Mouse (Mus musculus) megakaryocyte, embryonic 14.5 days (primary cell): ENCODE measurements at regions not wholly inside any gene's neighbourhood (a gene's known extent, or its start where the extent isn't known, plus 50 kb on each side); places are given as distances from the start of the nearest gene placed in this dataset.

Source experiments
- FLI1 ChIP-seq: IDR thresholded peaks from 2 replicates; pipeline ENCODE4 v1.6.1; 2012; ENCODE audit warnings: low read length, inconsistent platforms, mixed read lengths
- GATA1 ChIP-seq: IDR thresholded peaks from 3 replicates; pipeline ENCODE4 v1.6.1; 2012; ENCODE audit warnings: mixed read lengths, low read length, inconsistent platforms, borderline replicate concordance

DNA sequence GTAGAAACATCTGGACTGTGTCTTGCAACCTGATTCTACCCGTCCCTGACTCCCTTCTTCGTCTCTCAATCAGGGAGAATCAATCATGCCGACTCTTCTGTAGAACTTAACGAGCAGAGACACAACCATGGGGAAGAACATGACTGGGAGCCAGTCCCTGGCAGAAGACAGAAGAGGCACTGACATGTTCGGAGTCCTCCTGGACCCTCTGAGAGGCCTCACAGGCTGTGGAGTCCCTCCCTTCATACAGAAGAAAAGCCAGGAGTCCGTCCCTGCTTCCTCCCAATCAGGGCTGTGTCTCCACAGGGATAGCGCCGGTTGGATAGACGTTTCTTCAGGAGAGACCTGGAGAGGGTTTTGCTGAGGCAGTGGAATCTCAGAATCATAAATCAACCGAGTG, 139.2 kb upstream of the Sulf2 start:
- TF ChIP-seq FLI1: no peak
- TF ChIP-seq GATA1: no peak
